Mouse (Mus musculus) G1E (cell line): ENCODE measurements around the gene Kifc1.

Source experiments
- CTCF ChIP-seq: IDR thresholded peaks from 2 replicates; pipeline ENCODE4 v1.5.1; 2012; ENCODE audit warnings: low read depth, low read length, inconsistent platforms, mixed read lengths
- GATA1 ChIP-seq: IDR thresholded peaks from 2 replicates; pipeline ENCODE4 v1.6.1; 2012; ENCODE audit warnings: borderline replicate concordance, low read length, inconsistent platforms, mixed read lengths
- GATA2 ChIP-seq: IDR thresholded peaks from 2 replicates; pipeline ENCODE4 v1.6.1; 2012; ENCODE audit warnings: low read depth, low read length, inconsistent platforms, borderline replicate concordance
- POLR2AphosphoS5 ChIP-seq: IDR thresholded peaks from 2 replicates; pipeline ENCODE4 v1.6.1; 2012; ENCODE audit warnings: low read depth, low read length, inconsistent platforms; ENCODE audit not compliant: insufficient replicate concordance
- TAL1 ChIP-seq: conservative IDR thresholded peaks from 2 replicates; pipeline ENCODE4 v1.6.1; 2012; ENCODE audit warnings: low read depth, low read length, inconsistent platforms, mixed read lengths

- TF ChIP-seq CTCF = no peak
- TF ChIP-seq GATA1 = no peak
- no peak for TF ChIP-seq TAL1
- TF ChIP-seq POLR2AphosphoS5 = no peak
- TF ChIP-seq GATA2 = no peak
Measured at GRCm38 (mm10) chr17:33926207-33926932, 35.9 kb upstream of the Kifc1 start.
